Mouse (Mus musculus) liver, embryonic 14 days (tissue): ENCODE measurements around the gene Gm49450. TPM values are rescaled to one million over a fixed set of nuclear protein-coding genes. Genes with fewer than 3 reads are reported as not detected.

Experiments used
- polyA plus RNA-seq: library from polyadenylated mRNA; depleted of rRNA; stranded (reverse); fragments of >200 nt; gene quantifications from 2 replicates; pipeline ENCODE4 v1.2.3, GENCODE M21; 2012; rRNA removed

Gene Gm49450
- polyA plus RNA-seq: 0.09 and 0.23 TPM in 2 replicates

GRCm38 (mm10) chr15:98953401-98954356, at the start of gene Gm49450, which contains the start of gene Tuba1a:
Gene Gm49450 (minus strand): TSS chr15:98953551.
Gene Tuba1a (minus strand): TSS chr15:98953703.

GRCm38 (mm10) chr15:98934217-98934839, 19.0 kb downstream of the Gm49450 start, which contains the start of gene Tuba1b:
Gene Tuba1b (minus strand): TSS chr15:98934565.

GRCm38 (mm10) chr15:98917538-98918498, 35.5 kb downstream of the Gm49450 start, which contains the start of gene Lmbr1l:
Gene Lmbr1l (minus strand): TSS chr15:98918231.

GRCm38 (mm10) chr15:98897928-98898800, 55.2 kb downstream of the Gm49450 start, which contains the start of gene Dhh:
Gene Dhh (minus strand): TSS chr15:98898540.

GRCm38 (mm10) chr15:98893940-98894745, 59.2 kb downstream of the Gm49450 start, which contains the start of gene Rhebl1:
Gene Rhebl1 (minus strand): TSS chr15:98894540.

Other genes starting within 250 kb of the Gm49450 start
- not detected in 2 replicates for gene Ccdc65, start 245.3 kb downstream of the Gm49450 start, polyA plus RNA-seq
- gene Fkbp11, start 225.4 kb downstream of the Gm49450 start, polyA plus RNA-seq: 63.5 and 71.3 TPM in 2 replicates
- gene Arf3, start 190.3 kb downstream of the Gm49450 start, polyA plus RNA-seq: 14.4 and 15.5 TPM in 2 replicates
- gene Wnt10b, start 175.4 kb downstream of the Gm49450 start, polyA plus RNA-seq: 0.01 and 0.05 TPM in 2 replicates
- gene Wnt1, start 163.7 kb downstream of the Gm49450 start, polyA plus RNA-seq: not detected in 2 replicates
- gene Ddn, start 144.1 kb downstream of the Gm49450 start, polyA plus RNA-seq: 0.02 and 0.03 TPM in 2 replicates
- gene Prkag1, start 122.0 kb downstream of the Gm49450 start, polyA plus RNA-seq: 72.8 and 84.3 TPM in 2 replicates
- gene Kmt2d, start 82.3 kb downstream of the Gm49450 start, polyA plus RNA-seq: 5.0 and 5.8 TPM in 2 replicates
- gene Rhebl1, start 59.0 kb downstream of the Gm49450 start, polyA plus RNA-seq: 2.7 and 2.8 TPM in 2 replicates
- gene Dhh, start 55.0 kb downstream of the Gm49450 start, polyA plus RNA-seq: 0.07 and 0.08 TPM in 2 replicates
- gene Lmbr1l, start 35.3 kb downstream of the Gm49450 start, polyA plus RNA-seq: 6.1 and 7.2 TPM in 2 replicates
- 1,378 and 1,502 TPM in 2 replicates for gene Tuba1b, start 19.0 kb downstream of the Gm49450 start, polyA plus RNA-seq
- gene Tuba1a, start 152 bp upstream of the Gm49450 start, polyA plus RNA-seq: 42.3 and 48.3 TPM in 2 replicates
- gene Tuba1c, start 76.3 kb upstream of the Gm49450 start, polyA plus RNA-seq: 241 and 278 TPM in 2 replicates
- 0.70 and 0.71 TPM in 2 replicates for gene Prph, start 101.6 kb upstream of the Gm49450 start, polyA plus RNA-seq
- gene Troap, start 121.0 kb upstream of the Gm49450 start, polyA plus RNA-seq: 12.8 and 16.0 TPM in 2 replicates
- 0.01 and 0.02 TPM in 2 replicates for gene C1ql4, start 134.3 kb upstream of the Gm49450 start, polyA plus RNA-seq
- gene Dnajc22, start 139.6 kb upstream of the Gm49450 start, polyA plus RNA-seq: 10.2 and 13.2 TPM in 2 replicates
- gene Spats2, start 172.4 kb upstream of the Gm49450 start, polyA plus RNA-seq: 7.0 and 8.0 TPM in 2 replicates